Mouse (Mus musculus) heart, adult 2 months (tissue): Measurements from ENCODE around the gene Syngr1. TPM values are rescaled to one million over a fixed set of nuclear protein-coding genes. Genes with fewer than 3 reads are reported as not detected.

ENCODE experiments used
- DNase-seq, 2 experiments: peaks; one replicate each; pipeline ENCODE4 v3.0.0; 2021
- H3K27ac ChIP-seq: fragments of 200-600 bp; 2 replicates; pipeline ENCODE4 v1.8.1; 2022
- H3K27me3 ChIP-seq: fragments of 200-500 bp; 2 replicates; pipeline ENCODE4 v1.6.1; 2012; ENCODE audit warnings: mild to moderate bottlenecking, low read length, inconsistent platforms, mixed read lengths; ENCODE audit not compliant: control insufficient read depth, insufficient read depth
- H3K36me3 ChIP-seq: fragments of 200-500 bp; 2 replicates; pipeline ENCODE4 v1.6.1; 2012; ENCODE audit warnings: low read length, inconsistent platforms; ENCODE audit not compliant: control insufficient read depth, insufficient read depth
- H3K4me1 ChIP-seq: fragments of 200-500 bp; 2 replicates; pipeline ENCODE4 v1.6.1; 2011; ENCODE audit warnings: low read length; ENCODE audit not compliant: control insufficient read depth, insufficient read depth
- H3K4me3 ChIP-seq: fragments of 200-600 bp; 2 replicates; pipeline ENCODE4 v1.8.1; 2022
- H3K79me2 ChIP-seq: fragments of 200-500 bp; replicated peaks from 2 replicates; pipeline ENCODE4 v1.6.1; 2012; ENCODE audit warnings: mild to moderate bottlenecking, inconsistent platforms, low read length, moderate library complexity, mixed read lengths; ENCODE audit not compliant: control insufficient read depth, insufficient read depth
- H3K9ac ChIP-seq: fragments of 200-500 bp; 2 replicates; pipeline ENCODE4 v1.6.1; 2012; ENCODE audit warnings: low read depth, mild to moderate bottlenecking, control low read depth, inconsistent platforms, low read length, mixed read lengths
- CTCF ChIP-seq: fragments of 200-600 bp; IDR thresholded peaks from 2 replicates; pipeline ENCODE4 v1.8.1; 2022; ENCODE audit warnings: antibody characterized with exemption, mild to moderate bottlenecking, moderate library complexity
- EP300 ChIP-seq: fragments of 200-500 bp; IDR thresholded peaks from 2 replicates; pipeline ENCODE4 v1.6.1; 2011; ENCODE audit warnings: low read depth, low read length, control low read depth; ENCODE audit not compliant: insufficient read depth
- POLR2A ChIP-seq: fragments of 200-500 bp; IDR thresholded peaks from 2 replicates; pipeline ENCODE4 v1.6.1; 2011; ENCODE audit warnings: mild to moderate bottlenecking, low read depth, low read length, control low read depth; ENCODE audit not compliant: insufficient read depth
- whole genome bisulfite sequencing: fragments of 180-500 bp; shearing (Covaris S2); methylation state at CpG from one replicate; pipeline ENCODE4 v1.1.7; 2018; 5-methylcytosine and 5-hydroxymethylcytosine counted together
- intact Hi-C: fragments of 180-260 bp; cut with DNase I; formaldehyde crosslinking; loops from one replicate; pipeline ENCODE4 v1.15.1; 2025
- polyA plus RNA-seq: library from polyadenylated mRNA; depleted of rRNA; stranded (reverse); fragments of >200 nt; gene quantifications from 2 replicates; pipeline ENCODE4 v1.2.3, GENCODE M21; 2012
- total RNA-seq, 2 experiments: library from RNA; stranded (reverse); gene quantifications; 2 replicates each; pipeline ENCODE4 v1.2.3; 2021

The Syngr1 gene
- total and polyA plus RNA-seq, 3 experiments: 69.6 to 247 (median 95.0) TPM

DNA sequence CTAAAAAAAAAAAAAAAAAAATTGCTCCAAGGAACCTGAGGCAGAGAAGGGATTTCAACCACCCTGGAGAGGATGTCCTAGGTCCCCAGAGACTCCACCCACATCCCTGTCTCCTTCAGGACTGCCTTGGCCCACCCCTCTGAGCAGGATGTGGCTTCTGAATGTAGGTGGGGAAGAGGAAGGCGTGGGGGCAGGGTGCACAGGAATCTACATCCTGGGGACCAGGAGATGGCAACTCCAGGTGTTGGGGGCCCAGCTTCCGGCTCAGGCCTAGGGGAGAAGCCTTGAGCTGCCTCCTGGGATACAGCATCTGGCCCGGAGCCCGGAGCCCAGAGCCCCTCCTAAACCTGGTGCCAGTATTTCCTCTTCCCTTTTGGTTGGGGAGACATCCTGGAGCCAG, 41.0 kb upstream of the Syngr1 start:
- 48% methylated on average over 4 of the region's 4 CpGs for WGBS
- DNase-seq: peak; percentile 81 to 84
- Histone ChIP-seq H3K79me2 (no peaks in the 10 kb centered on the region), H3K4me3 (no peak overlapping the region), H3K27me3 (no peaks in the 10 kb centered on the region), H3K9ac (no peak overlapping the region), H3K27ac (peak overlapping the region; percentile 89), H3K36me3 (peaks cover 2% of the 10 kb centered on the region; the same call in 1 of the 2 replicates), H3K4me1 (peaks cover 18% of the 10 kb centered on the region)
- intact Hi-C loops: loop anchor here (1.0 kb wide), 1 partner anchor 36 kb away; the partner anchor contains the start of gene Pdgfb
- 0 out of 2 replicates have a peak, but pooled peaks have one; percentile 14 for TF ChIP-seq POLR2A
- TF ChIP-seq CTCF: no peak
- peak; percentile 96 for TF ChIP-seq EP300

DNA sequence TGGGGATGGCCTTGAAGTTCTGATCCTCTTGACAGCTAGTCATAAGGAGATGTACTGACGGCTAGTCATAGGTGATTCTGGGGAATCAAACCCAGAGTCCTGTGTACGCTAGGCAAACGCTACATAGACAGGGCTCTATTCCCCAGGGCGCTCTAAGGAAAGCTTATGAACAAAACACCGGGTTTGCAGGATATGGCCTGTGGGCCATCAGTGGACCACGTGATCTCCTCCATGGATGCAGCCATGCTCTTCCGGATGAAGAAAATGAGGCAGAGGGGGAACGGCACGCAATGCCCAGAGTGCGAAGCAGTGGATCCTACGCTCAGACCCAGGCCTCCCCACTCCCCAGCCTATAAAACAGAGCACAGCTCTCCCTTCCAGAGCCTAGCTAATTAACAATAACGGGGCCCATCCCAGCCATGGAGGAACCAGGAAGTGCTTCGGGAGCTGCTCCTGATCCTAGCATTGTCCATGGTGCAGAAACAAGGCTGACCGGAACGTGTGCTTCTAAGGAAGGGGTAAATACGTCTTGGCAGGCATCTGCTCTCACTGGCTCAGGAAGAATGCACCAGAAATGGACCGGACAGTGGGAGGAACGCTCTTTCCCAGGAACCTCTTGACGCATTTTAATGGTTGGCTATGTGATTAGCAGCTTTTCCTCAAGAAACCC, 39.9 kb upstream of the Syngr1 start:
- TF ChIP-seq CTCF (no peak), EP300 (peak; percentile 90), POLR2A (0 out of 2 replicates have a peak, but pooled peaks have one; percentile 43)
- Histone ChIP-seq H3K27me3 (no peaks in the 10 kb centered on the region), H3K9ac (no peak overlapping the region), H3K36me3 (peaks cover 2% of the 10 kb centered on the region; the same call in 1 of the 2 replicates), H3K27ac (peak overlapping the region; percentile 89), H3K79me2 (no peaks in the 10 kb centered on the region), H3K4me3 (no peak overlapping the region), H3K4me1 (peaks cover 18% of the 10 kb centered on the region)
- 52% methylated on average over 19 of the region's 19 CpGs for WGBS
- DNase-seq: peak; percentile 64 to 72
- intact Hi-C loops: loop anchor here (1.0 kb wide), 2 partner anchors 47 to 101 kb away; no protein-coding TSS in a partner anchor

DNA sequence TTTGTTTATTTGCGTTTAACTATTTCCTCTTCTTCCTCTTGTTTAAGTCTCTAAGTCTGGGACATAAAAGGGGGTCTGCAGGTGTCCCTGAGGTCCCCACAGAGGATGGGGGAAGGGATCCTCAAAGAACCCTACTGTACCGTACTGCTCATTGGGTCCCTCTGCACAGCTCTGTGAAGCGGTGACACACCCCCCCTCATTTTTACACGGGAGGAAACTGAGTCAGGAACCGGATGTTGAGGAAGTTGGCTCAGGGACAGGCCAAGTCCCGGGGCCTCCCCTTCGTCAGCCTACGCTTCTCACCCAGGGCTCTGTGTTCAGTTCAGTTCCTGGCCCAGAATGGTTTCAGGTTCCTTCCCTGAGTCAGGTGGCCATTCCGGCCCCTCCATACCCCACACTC, 39.4 kb upstream of the Syngr1 start:
- Histone ChIP-seq H3K4me1 (peaks cover 18% of the 10 kb centered on the region), H3K36me3 (peaks cover 2% of the 10 kb centered on the region; the same call in 1 of the 2 replicates), H3K27ac (peak overlapping the region; percentile 89), H3K9ac (peak overlapping the region; percentile 9; the same call in 1 of the 2 replicates), H3K79me2 (no peaks in the 10 kb centered on the region), H3K27me3 (no peaks in the 10 kb centered on the region), H3K4me3 (peak overlapping the region; percentile 16; the same call in 1 of the 2 replicates)
- WGBS: 60% methylated on average over 9 of the region's 9 CpGs
- intact Hi-C loops: loop anchor here (1.0 kb wide), 2 partner anchors 47 to 101 kb away; no protein-coding TSS in a partner anchor
- TF ChIP-seq CTCF (no peak), POLR2A (no peak), EP300 (no peak)
- no peak for DNase-seq

DNA sequence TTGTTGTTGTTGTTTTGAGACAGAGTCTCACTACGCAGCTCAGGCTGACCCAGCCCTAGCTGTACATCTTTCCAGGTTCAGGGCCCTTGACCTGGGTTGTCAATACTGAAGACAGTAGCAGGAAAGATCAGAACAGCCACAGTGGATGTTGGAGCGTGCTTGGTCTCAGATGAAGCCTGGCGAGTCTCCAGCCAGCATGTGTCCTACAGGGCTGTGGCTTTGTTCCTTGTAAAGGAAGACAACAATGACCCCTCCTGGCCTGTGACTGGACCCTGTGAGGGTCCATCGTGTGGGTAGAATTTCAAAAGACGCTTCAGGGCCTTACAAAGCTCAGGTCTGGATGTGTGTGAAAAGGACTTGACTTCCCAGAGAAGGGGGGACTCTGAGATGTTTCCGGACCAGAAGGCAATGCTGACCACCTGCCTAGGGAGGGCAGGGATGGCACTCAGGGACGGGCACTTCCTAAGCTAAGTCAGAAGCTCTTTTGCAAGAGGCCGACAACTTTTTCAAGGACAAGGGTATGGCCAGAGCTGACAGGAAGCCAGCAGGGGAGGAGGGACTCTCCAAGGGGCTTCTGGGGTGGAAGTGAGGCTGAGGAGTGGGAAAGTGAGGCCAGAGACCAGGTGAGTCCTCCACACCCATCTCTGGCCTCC, 37.6 kb upstream of the Syngr1 start:
- 54% methylated on average over 8 of the region's 8 CpGs for WGBS
- H3K27me3 ChIP-seq: no peaks in the 10 kb centered on the region
- H3K79me2 ChIP-seq: no peaks in the 10 kb centered on the region
- H3K4me3 ChIP-seq: no peak overlapping the region
- H3K27ac ChIP-seq: peak overlapping the region; percentile 64
- H3K36me3 ChIP-seq: peaks cover 2% of the 10 kb centered on the region; the same call in 1 of the 2 replicates
- H3K9ac ChIP-seq: peak overlapping the region; percentile 14; the same call in 1 of the 2 replicates
- intact Hi-C loops: no loop called here
- TF ChIP-seq EP300 (0 out of 2 replicates have a peak, but pooled peaks have one; percentile 44), CTCF (peak; percentile 50), POLR2A (no peak)
- H3K4me1 ChIP-seq: peaks cover 18% of the 10 kb centered on the region
- DNase-seq: peak in 1 of 2 experiments; percentile 53

DNA sequence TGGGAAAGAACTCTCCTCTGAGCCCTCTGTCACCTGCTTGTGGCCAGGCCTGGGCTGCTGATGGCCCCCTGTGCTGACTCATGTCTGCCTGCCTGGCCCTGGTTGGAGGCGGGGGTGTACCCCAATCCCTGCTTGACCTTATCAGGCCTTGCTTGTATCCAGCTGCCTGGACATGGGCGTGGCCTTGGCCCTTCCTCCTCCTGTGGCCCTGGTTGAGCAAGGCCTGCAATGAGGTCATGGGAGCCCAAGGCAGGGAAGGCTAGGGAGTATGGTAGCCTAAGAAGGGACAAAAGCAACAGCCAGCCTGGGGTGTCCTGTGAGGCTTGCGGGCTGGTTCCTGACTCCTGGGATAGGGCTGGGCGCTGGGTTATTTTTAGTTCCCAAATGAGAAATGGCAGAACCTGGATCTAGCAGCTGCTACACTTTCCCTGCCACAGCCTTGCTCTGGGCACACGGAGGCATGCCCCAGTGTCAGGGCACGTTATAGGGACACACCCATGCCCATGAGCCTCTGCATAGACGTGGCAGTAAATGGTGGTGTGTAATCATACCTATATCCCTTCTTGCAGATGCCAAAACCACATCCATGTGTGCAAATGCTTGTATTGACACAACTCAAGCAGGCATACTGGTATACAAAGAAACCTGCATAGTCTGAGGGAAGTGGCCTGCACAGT, 37.0 kb upstream of the Syngr1 start:
- Histone ChIP-seq H3K36me3 (peaks cover 2% of the 10 kb centered on the region; the same call in 1 of the 2 replicates), H3K4me3 (no peak overlapping the region), H3K27ac (peak overlapping the region; percentile 64), H3K27me3 (no peaks in the 10 kb centered on the region), H3K4me1 (peaks cover 18% of the 10 kb centered on the region), H3K9ac (peak overlapping the region; percentile 14; the same call in 1 of the 2 replicates), H3K79me2 (no peaks in the 10 kb centered on the region)
- DNase-seq: peak; percentile 71 to 83
- intact Hi-C loops: no loop called here
- 44% methylated on average over 7 of the region's 7 CpGs for WGBS
- no peak for TF ChIP-seq POLR2A
- 0 out of 2 replicates have a peak, but pooled peaks have one; percentile 53 for TF ChIP-seq EP300
- no peak for TF ChIP-seq CTCF
